Mouse (Mus musculus) embryonic fibroblast, embryonic 13.5 days (primary cell): ENCODE measurements around the gene Stxbp6. TPM values are rescaled to one million over a fixed set of nuclear protein-coding genes. Genes with fewer than 3 reads are reported as not detected.

ENCODE experiments used
- H3K27ac ChIP-seq: 2 replicates; pipeline ENCODE4 v1.5.1; 2012; ENCODE audit warnings: low read length, control low read depth, inconsistent platforms; ENCODE audit not compliant: insufficient read depth
- H3K4me1 ChIP-seq: 2 replicates; pipeline ENCODE4 v1.6.1; 2011; ENCODE audit warnings: low read length; ENCODE audit not compliant: control insufficient read depth, insufficient read depth
- H3K4me3 ChIP-seq: 2 replicates; pipeline ENCODE4 v1.5.1; 2011; ENCODE audit warnings: mild to moderate bottlenecking, control low read depth, low read length; ENCODE audit not compliant: insufficient read depth
- CTCF ChIP-seq: IDR thresholded peaks from 2 replicates; pipeline ENCODE4 v1.5.1; 2011; ENCODE audit warnings: mild to moderate bottlenecking, control low read depth, low read length, moderate library complexity, borderline replicate concordance; ENCODE audit not compliant: insufficient read depth
- POLR2A ChIP-seq: IDR thresholded peaks from 2 replicates; pipeline ENCODE4 v1.6.1; 2011; ENCODE audit warnings: low read depth, mild to moderate bottlenecking, control low read depth, low read length, moderate library complexity
- polyA plus RNA-seq: library from polyadenylated mRNA; stranded (reverse); fragments of >200 nt; gene quantifications from 2 replicates; pipeline ENCODE4 v1.2.4, GENCODE M21; 2011; ENCODE audit warnings: low read depth; ENCODE audit not compliant: missing spikeins, insufficient read length

Gene Stxbp6
- polyA plus RNA-seq, 1 experiment: 5.8 TPM

- Histone ChIP-seq H3K4me3 (peak overlapping the region; percentile 64), H3K4me1 (peaks cover 3% of the 10 kb centered on the region), H3K27ac (no peak overlapping the region)
- no peak for TF ChIP-seq POLR2A
- no peak for TF ChIP-seq CTCF
These were observed 387 bp downstream of the Stxbp6 start for GRCm38 (mm10) chr12:45074042-45074601.

- Histone ChIP-seq H3K4me3 (peak overlapping the region; percentile 64), H3K27ac (no peak overlapping the region), H3K4me1 (peaks cover 8% of the 10 kb centered on the region)
- TF ChIP-seq CTCF (no peak), POLR2A (no peak)
These were observed 1.0 kb downstream of the Stxbp6 start for GRCm38 (mm10) chr12:45073331-45074041.

- Histone ChIP-seq H3K27ac (no peak overlapping the region), H3K4me3 (no peak overlapping the region)
- no peak for TF ChIP-seq CTCF
- no peak for TF ChIP-seq POLR2A
These were observed 2.3 kb downstream of the Stxbp6 start for GRCm38 (mm10) chr12:45072185-45072584.

GRCm38 (mm10) chr12:45070186-45070585 lies 4.3 kb downstream of the Stxbp6 start:
- Histone ChIP-seq H3K4me3 (no peak overlapping the region), H3K27ac (no peak overlapping the region), H3K4me1 (peaks cover 12% of the 10 kb centered on the region)
- TF ChIP-seq POLR2A: no peak
- TF ChIP-seq CTCF: no peak

More at GRCm38 (mm10) chr12:45072185-45072584, 2.3 kb downstream of the Stxbp6 start:
- peaks cover 13% of the 10 kb centered on the region for H3K4me1 ChIP-seq

- H3K27ac ChIP-seq: no peak overlapping the region
- H3K4me1 ChIP-seq: peaks cover 12% of the 10 kb centered on the region
- H3K4me3 ChIP-seq: no peak overlapping the region
- TF ChIP-seq CTCF (no peak), POLR2A (no peak)
These were observed 6.3 kb downstream of the Stxbp6 start for GRCm38 (mm10) chr12:45068145-45068754.

- TF ChIP-seq CTCF (no peak), POLR2A (no peak)
- peaks cover 12% of the 10 kb centered on the region for H3K4me1 ChIP-seq
- no peak overlapping the region for H3K4me3 ChIP-seq
- H3K27ac ChIP-seq: no peak overlapping the region
These were observed 6.8 kb downstream of the Stxbp6 start for GRCm38 (mm10) chr12:45067686-45068085.

GRCm38 (mm10) chr12:45067047-45067685 lies 7.3 kb downstream of the Stxbp6 start:
- no peak for TF ChIP-seq POLR2A
- no peak for TF ChIP-seq CTCF
- Histone ChIP-seq H3K4me3 (no peak overlapping the region), H3K27ac (no peak overlapping the region), H3K4me1 (peaks cover 12% of the 10 kb centered on the region)

GRCm38 (mm10) chr12:45063606-45064005 lies 10.9 kb downstream of the Stxbp6 start:
- Histone ChIP-seq H3K4me3 (no peak overlapping the region), H3K4me1 (peaks cover 8% of the 10 kb centered on the region), H3K27ac (no peak overlapping the region)
- TF ChIP-seq CTCF (no peak), POLR2A (no peak)

GRCm38 (mm10) chr12:45061336-45061735 lies 13.2 kb downstream of the Stxbp6 start:
- Histone ChIP-seq H3K4me1 (no peaks in the 10 kb centered on the region; the same call in 1 of the 2 replicates), H3K4me3 (no peak overlapping the region), H3K27ac (no peak overlapping the region)
- TF ChIP-seq POLR2A: no peak
- no peak for TF ChIP-seq CTCF
